Mouse (Mus musculus): ENCODE results near the gene Aff1.

Aff1 gene

DNA sequence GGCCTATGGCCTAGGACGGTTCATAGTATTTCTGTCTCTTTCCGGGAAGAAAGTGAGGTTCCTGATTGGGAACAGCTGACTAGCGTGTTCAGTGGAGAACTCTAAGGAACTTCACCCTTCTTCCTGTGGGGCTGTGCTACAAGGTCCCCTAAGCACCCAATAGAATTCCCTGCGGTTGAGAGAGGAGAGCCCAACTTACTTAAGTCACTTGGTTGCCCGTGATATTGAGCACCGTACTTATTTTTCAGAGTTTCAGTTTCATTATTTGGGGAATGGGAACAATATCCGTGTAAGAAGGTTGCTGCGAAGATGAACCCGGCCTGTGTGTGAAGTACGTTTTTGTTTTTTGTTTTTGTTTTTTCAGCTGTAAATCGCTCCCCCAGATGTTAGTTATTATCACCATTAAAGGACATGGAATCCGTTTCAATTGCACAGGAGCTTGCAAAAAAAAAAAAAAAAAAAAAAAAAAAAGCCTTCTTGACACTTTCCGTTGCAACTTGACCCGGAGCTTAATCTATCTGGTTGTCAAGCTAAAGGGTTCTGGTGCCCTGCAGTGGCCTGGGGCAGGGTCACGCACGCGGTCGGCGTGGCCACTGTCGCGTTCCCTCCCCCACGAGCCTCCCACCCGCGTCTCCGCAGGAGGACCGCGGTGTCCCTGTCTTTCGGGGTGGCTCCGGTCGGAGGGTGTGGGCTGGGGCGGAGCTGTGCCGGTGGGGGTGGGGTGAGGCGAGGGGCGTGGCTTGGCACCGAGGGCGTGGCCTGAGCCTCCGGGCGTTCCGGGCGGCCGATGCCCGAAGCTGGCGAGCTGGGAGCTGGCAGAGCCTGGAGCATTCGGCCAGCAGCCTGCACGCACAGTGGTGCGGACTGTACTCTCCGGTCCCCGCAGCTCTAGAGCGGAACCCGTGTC, at the start of gene Aff1:
TSS of gene Aff1 (plus strand) at position 751 of the 907 bp plus-strand sequence.
- DNase-seq (ENCODE audit: low spot score in 2 of 2), result peak; percentile 47 to 78

DNA sequence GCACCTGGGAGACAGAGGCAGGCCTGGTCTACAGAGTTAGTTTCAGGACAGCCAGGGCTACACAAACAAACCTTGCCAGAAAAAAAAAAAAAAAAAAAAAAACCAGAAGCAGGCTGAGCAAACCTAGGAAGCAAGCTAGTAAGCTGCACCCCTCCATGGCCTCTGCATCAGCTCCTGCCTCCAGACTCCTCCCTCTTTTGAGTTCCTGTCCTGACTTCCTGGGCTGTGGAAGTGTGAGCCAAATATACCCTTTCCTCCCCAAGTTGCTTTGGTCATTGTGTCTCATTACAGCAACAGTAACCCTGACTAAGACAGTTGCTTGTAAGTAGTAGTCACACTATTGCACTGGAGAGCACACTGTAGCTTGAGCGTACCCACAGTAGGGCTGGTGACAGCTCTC, 48.0 kb upstream of the Aff1 start:
- no peak for DNase-seq (ENCODE audit: low spot score in 2 of 2)

DNA sequence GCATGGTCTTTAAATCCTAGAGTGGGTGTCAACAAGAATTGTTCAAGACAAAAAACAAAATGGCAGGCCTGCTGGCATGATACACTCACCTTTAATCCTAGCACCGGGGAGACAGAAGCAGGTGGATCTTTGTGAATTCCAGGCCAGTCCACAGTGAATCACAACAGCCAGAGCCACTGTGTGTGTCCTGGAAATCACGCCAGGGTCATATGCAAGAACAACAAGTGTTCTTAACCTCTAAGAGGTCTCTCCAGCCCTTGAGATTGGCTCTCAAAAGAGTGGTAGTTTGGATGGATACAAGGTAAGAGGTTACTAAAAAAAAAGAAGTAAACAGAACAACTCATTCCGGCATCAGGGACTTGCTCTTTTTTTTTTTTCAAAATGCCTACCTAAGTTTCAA, 44.9 kb upstream of the Aff1 start:
- DNase-seq (ENCODE audit: low spot score in 2 of 2), result no peak

DNA sequence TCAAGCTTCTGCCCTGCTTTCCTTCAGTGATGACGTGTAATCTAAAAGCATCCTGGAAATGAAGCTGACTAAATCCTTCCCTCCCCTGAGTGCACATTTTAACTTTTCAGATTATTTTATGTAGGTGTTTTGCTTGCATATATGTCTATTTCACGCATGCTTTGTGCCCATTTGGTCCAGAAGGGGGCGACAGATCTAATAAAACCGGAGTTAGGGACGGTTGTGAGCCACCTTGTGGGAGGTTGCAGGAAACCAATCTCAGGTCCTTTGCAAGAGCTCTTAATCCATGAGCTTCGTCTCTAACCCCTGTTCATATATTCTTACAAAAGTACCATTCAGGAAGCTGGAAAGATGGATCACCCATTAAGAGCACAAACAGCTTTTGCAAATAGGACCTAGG, 37.9 kb upstream of the Aff1 start:
- peak in 1 of 2 experiments; percentile 43 for DNase-seq (ENCODE audit: low spot score in 2 of 2)

DNA sequence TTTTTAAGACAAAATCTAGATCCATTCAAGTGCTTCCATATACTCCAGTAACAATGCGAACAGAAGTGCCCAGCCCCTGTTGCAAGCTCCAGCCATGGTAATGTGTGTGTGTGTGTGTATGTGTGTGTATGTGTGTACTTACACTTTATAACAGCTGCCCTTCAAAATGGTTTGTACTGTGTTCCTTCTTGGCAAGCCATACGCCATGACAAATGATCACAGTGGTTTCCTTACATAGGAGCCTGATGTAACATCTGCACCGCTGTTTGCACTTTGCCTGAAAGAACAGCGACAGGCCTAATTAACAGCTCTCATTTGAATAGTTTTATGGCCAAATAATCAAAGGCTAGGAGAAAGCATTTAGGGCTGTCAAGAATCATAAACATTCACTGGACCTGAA, 37.4 kb upstream of the Aff1 start:
- DNase-seq (ENCODE audit: low spot score in 2 of 2), result no peak

DNA sequence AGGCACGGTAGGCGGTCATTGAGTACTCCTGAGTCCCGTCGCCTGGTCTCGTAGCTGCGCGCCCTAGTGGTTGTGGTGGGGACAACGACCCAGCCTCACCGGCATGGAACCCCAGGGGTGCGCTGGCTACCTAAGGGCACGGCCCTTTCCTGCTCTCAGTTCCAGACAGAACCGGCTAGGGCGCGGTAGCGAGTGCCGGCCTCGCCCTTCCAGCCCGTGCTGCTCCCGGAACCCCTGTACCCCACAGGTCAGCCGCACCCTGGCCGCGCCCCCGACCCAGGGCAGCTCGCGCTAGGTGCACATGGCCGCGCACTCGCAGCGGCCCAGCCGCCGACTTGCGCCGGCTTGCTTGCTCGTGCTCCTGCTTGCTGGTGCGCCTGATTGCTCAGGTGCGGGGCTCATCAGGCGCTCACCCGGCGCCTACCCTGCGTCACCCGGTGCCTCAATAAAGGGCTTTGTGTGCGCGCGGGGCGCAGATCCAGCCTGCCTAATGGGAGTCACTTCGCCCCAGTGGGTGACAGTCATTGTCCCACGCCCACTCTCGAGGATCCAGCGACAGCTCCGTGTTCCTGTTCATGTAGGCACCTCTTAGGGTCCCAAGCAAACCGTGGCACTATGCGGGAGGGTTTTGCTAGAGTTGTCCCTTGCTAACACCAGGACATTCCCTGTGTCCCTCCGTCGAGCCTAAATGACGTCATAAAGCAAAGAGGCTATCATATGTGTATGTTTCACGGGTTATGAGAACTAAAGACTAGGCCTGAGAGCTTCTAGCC, 36.6 kb upstream of the Aff1 start, which contains the start of gene 1700016H13Rik:
TSS of gene 1700016H13Rik (minus strand) at position 665 of the 773 bp plus-strand sequence.
- DNase-seq (ENCODE audit: low spot score in 2 of 2), result peak in 1 of 2 experiments; percentile 74

DNA sequence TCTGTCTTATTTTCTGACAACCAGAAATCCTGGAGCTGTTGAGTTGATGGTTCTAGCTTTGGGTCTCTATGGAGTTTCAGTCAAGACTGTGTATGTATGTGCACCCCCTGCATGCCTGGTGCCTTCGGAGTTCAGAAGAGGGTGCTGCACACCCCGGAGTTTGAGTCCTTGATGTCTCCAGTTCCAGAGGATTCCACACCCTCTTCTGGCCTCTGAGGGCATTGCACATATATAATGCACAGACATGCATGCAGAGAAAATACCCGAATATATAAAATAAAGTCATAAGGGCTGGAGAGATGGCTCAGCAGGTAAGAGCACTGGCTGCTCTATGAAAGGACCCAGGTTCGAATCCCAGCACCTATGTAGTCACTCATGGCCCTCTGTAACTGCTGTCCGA, 33.3 kb upstream of the Aff1 start:
- DNase-seq (ENCODE audit: low spot score in 2 of 2), result no peak

DNA sequence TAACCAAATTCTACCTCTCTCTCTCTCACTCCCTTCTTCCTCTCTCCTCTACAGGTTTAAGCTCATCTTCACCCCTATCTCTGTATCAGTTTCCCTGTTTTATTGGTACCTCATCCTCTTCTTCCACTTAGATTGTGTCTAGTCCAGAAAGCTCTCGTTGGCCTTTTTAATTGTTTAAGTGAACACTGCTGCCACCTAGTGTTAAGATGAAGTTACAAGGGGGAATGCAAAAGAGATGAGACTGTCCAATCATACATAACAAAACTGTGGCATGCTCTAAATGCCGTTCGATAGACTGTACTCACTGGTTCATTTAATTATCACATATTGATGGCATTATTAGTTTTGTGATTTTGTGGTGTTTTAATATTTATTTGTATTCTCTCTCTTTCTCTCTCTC, 32.6 kb upstream of the Aff1 start:
- no peak for DNase-seq (ENCODE audit: low spot score in 2 of 2)

DNA sequence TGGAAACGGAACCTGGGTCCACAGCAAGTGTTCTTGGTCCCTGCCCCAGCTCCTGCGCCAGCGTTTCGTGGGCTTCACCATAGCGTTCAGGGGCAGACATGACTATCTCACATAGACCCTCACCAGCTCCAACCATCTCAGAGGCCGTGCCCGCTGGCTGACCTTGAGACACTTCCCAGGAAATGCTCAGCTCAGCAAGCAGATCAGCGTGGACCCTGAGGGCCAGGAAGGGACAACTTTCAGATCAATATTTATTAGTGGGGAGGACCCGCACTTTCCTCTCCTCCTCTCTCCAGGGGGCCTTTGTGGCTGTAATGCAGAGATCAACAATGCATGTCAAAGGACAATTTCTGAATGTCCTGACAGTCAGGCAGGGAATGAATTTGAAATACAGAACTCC, 27.2 kb upstream of the Aff1 start:
- DNase-seq (ENCODE audit: low spot score in 2 of 2), result no peak

DNA sequence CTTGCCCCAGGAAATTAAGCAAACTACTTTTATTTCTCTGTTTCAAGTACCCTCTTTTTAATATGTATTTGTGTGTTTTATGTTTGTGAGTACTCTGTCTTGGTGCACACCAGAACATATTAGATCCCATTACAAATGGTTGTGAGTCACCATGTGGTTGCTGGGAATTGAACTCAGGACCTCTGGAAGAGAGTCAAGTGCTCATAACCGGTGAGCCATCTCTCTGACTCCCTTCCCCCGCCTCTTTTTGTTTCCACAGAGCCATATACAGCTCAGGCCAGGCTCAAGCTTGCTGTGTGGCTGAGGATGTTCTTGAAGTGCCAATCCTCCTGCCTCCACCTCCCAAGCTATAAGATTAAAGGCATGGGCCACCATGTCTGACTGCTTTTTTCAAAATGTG, 26.3 kb upstream of the Aff1 start:
- no peak for DNase-seq (ENCODE audit: low spot score in 2 of 2)

DNA sequence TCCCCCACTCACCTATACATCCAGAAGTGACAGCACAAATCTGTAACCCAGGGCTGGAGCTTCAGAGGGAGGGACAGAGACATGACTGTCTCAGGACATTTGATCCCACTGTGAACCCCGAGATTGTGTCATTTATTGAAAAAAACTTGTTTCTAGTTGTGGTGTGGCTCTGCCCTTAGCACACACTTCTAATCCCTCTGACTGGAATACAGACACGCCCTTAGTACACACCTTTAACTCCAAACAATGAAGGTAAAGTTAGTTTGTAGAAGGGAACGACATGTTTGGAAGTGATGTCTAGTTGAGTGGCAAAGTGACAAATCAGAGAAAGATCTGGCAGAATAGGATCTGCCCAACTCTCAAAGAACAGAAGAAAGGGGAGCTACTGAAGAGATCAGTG, 20.3 kb upstream of the Aff1 start:
- no peak for DNase-seq (ENCODE audit: low spot score in 2 of 2)

DNA sequence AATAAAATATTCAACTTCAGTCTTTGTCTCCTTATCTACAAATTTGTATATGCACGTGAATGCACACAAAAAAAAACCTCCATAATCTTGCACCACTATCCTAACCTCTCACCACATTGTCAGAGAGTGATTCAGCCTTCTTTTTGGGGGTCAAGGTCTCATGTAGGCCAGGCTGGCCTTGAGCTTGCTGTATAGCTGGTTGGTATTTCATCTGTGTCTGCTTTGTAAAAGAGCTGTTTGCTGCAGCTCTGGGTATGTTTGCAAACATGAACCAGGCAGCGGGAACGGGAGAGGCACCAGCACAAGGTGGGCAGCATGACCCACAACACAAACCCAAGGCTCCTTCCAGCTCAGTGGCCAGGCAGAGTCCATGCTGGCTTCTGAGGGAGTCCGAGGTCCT, 18.6 kb upstream of the Aff1 start:
- no peak for DNase-seq (ENCODE audit: low spot score in 2 of 2)

DNA sequence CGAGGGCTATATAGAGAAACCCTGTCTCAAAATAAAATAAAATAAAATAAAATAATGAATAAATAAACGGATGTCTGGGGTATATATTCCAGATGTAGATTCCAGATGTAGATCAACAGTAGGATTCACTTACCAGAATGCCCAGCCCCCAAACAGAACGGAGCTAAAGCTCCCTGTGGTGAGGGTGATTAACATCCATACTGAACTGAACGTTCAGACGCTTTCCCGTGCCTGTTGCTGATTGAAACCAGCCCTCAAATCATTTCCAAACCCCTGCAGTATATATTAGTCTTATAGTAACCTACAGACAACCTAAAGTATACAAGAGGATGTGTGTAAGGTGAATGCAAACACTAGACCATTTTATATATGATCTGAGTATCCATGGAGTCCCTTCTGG, 17.7 kb upstream of the Aff1 start:
- DNase-seq (ENCODE audit: low spot score in 2 of 2), result no peak

DNA sequence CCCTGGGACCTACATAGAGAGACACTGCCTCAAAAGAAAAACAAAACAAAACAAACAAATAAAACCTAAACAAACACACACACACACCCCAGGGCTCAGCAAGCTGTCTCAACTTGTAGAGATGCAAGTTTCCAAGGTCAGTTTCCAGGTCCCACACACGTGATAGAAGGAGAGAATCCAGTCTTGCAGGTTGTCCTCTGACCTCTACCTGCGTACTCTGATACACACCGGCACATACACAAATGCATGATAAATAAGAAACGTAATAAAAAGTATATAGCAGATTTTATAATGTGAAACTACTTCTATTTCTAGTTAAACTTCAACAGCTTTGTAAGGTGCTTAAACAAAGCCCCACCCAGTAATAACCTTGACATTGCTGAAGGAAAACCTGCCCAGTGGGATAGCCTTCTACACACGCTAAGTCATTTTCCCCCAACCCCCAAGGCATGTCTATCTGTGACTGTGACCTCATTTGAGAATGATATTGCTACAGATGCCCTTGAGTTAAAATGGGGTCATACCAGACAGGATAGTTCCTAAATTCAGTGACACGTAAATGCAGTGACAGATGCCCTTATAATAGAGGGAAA, 15.8 kb upstream of the Aff1 start:
- no peak for DNase-seq (ENCODE audit: low spot score in 2 of 2)

DNA sequence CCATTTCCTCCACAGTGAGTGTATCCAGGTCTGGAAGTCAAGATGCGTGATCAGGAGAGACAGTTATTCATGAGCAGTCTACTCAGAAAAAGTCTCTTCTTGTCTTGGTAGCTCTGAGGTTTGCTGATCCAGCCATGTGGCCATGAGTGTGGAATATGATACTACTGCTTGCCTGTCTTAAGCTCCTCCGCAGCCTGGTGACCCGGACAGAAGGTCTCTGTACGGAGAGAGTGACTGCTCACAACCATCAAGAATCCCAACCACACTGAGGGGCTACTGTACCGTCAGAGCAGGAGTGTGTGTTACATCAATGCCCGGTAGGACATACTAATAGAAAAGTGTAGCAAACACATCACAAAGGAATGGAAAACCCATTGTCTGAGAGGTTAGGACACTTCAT, 14.3 kb upstream of the Aff1 start:
- no peak for DNase-seq (ENCODE audit: low spot score in 2 of 2)

DNA sequence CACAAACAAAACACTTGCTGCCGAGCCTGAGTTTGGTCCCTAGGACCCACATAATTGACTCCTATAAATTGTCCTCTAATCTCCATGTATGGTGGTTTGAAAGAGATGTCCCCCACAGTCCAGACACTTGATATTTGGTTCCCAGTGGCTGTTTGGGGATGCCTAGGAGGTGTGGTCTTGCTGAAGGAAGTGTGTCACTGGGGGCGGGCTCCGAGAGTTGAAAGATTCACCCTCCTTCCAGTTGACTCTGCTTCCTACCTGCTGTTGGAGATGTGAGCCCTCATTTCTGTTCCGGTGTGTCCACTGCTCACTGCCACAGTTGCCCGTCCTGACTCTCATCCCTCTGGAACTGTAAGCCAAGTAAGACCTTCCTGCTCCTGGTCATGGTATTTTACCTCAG, 13.2 kb upstream of the Aff1 start:
- no peak for DNase-seq (ENCODE audit: low spot score in 2 of 2)

DNA sequence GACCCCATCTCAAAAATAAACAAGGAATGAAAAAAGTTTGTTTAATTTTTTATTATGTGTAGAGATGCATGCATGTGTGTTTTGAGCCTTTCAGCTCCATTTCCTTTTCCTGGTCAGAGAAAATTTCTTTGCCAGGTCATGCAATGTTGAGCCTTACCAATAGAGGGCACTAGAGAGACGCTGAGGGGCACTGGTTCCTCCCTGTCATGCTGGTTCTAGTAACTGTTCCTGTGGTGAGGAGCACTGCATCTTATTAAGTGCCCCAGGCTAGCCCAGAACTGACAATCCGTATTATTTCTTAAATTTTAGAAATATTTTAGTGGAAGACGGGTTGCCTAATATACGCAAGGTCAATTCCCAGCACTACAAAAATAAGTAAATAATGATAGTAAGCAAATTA, 11.8 kb upstream of the Aff1 start:
- DNase-seq (ENCODE audit: low spot score in 2 of 2), result peak in 1 of 2 experiments; percentile 65

DNA sequence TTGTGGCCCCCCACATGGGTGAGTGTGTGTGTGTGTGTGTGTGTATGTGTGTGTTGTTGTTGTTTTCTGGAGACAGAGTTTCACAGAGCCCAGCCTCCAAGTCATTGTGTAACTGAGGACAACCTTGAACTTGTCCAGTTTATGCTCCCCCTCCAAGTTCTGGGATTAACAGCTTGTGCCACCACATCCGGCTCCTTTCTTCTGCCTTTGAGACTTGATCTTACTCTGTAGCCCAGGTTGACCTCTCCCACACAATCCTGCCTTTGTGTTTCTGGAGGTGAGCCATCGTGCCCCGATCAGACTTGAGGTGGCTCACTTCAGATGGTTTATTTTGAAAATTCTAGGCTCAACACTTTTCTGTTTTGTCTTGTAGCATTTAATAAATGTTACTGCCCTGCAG, 10.3 kb upstream of the Aff1 start:
- no peak for DNase-seq (ENCODE audit: low spot score in 2 of 2)

DNA sequence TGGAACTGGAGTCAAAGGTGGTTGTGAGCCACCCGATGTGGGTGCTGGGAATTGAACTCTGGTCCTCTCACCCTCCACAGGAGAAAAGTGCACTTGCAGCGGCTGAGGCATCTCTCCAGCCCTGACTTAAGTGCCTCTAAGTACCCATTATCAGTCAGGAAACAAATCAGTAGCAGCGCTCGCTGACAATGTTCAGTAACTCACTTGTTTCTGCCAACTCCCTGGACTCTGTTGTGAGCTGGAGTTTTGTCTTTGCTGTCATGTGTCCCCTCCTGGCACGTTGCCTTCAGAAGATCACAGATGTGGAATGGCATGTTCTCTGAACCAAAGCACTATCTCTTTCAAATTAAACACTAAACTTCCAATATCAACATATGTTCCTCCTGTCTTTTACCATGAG, 2.5 kb upstream of the Aff1 start:
- no peak for DNase-seq (ENCODE audit: low spot score in 2 of 2)

DNA sequence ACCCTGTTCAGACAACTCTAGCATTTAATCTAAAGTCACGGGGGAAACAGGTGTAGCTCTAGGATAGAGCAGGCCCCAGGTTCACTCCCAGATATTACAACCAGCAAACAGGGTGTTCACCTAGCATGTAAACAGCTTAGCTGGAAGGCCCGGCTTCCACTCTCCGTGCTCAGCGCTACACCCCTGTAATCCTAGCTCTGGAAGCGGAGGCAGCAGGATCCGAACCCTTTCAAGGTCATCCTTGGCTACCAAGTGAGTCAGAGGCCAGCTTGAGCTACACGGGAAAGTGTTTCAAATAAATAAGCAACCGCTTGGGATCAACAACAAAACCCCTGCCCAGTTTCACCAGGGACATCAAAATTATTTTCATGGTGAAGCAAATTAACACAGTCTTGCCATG, 2.0 kb upstream of the Aff1 start:
- DNase-seq (ENCODE audit: low spot score in 2 of 2), result no peak

DNA sequence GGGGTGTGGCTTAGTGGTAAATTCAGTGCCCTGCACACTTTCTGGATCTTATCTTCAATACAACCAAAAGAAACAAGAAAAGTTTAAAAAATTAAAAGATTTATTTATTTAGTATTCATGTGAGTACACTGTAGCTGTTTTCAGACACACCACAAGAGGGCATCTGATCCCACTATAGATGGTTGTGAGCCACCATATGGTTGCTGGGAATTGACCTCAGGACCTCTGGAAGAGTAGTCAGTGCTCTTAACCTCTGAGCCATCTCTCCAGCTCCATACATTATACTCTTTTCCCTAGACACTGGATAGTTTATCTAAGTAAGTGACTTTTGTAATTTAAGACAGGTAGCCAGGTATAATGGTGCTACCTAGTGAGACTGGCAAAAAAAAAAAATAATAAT, 1.0 kb upstream of the Aff1 start:
- DNase-seq (ENCODE audit: low spot score in 2 of 2), result no peak

DNA sequence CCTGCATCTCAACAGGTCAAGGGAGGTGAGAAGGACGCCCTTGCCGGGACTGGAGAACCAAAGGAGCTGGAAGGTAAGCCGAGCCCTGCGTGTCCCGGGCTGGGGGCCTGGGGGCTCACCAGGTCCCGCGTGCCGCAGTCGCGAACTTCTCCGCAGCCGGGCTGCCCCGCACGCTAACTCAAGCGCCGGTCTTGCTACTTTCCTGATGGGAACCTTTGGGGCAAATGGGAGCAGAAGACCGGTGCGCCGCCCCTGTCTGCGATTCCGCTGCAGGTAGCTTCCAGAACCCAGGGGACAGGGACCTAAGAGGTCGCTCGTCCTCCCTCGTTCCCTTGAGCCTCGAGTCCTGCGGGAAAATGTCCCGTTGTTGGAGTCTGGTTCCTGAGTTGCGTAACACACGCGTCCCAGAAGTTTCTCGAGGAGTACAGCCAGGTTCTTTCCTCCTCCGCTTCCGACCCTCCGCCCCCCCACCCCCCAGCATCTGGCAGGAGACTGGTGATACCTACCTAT, 412 bp downstream of the Aff1 start:
- DNase-seq (ENCODE audit: low spot score in 2 of 2), result no peak
